Mouse (Mus musculus) adrenal gland, postnatal 36 days (tissue): Measurements from ENCODE around the gene Adgrg2. TPM values are rescaled to one million over a fixed set of nuclear protein-coding genes. Genes with fewer than 3 reads are reported as not detected.

ENCODE experiments used
- DNase-seq, 2 experiments: peaks; one replicate each; pipeline ENCODE4 v3.0.0; 2021; ENCODE audit warnings: mixed read lengths in 1 of 2
- total RNA-seq, 2 experiments: library from RNA; stranded (reverse); gene quantifications; 2 replicates each; pipeline ENCODE4 v1.2.3; 2021

Adgrg2 gene
- total RNA-seq, 2 experiments from 2014 or later, result 4.8 to 7.4 TPM

DNA sequence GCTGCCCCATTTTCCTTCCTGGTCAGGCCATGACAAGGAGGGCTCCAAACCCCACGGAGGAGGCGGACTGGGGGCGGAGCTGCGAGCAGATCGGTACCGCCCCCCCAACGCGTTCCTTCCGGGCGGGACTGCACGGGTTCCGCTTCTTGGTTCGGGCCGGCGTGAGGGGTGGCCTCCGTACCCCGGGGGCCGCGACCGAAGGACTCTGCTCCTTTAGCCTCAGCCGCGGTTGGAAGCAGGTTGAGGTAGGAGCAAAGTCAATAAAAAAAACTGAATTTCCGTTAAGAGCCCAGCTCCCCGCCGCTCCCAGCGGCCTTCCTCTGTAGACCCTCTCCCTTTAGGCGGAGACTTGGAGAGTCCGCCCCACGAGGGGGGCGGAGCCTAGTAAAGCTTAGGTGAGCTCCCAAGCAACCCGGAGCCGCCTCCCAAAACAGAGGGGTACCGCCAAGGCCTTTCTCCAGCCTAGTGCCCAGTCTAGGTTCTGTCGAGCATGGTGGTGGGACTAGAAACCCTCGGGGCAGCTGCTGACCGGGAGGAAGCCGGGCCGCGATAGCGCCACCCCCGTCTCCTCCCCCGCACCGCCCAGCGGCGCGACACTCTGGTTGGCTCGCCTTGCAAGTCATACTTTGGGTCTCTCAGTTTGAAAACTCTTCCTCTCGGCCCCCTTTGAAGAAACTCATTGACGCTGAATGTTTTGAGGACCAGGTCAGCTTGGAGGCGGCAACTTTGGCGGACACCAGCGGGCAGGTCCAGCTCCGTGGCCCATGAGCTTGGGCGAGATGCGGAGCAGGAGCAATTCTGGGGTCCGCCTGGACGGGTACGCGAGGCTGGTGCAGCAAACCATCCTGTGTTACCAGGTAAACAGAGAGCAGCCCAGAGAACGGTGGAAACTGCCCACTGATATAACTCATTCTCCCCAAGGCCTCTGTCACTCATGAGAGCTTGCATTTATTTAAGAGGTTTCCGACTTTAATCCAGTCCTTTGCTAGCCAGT, 111.9 kb downstream of the Adgrg2 start, which contains the start of gene Phka2:
Gene Phka2, plus strand, starts transcription at position 119 of the 994 bp plus-strand sequence.
- peak; percentile 85 to 92 for DNase-seq

DNA sequence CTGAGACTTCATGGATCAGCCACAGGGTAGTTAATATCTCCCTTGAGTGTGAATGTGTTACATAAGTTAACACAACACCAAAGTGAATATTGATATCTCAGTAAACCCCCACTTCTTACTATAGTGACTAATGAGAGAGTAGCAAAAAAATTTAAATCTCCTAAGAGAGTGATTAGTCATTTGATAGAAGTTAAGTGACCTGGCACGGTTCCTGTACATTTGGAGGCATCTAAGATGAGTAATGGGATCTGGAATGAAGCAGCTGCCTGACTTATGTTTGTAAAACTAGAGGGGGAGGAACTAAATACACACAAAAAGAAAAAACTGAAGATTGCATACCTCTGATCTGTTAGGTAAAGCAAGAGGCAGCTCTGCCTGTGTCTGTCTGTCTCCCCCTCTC, 118.6 kb downstream of the Adgrg2 start:
- peak; percentile 26 to 37 for DNase-seq

DNA sequence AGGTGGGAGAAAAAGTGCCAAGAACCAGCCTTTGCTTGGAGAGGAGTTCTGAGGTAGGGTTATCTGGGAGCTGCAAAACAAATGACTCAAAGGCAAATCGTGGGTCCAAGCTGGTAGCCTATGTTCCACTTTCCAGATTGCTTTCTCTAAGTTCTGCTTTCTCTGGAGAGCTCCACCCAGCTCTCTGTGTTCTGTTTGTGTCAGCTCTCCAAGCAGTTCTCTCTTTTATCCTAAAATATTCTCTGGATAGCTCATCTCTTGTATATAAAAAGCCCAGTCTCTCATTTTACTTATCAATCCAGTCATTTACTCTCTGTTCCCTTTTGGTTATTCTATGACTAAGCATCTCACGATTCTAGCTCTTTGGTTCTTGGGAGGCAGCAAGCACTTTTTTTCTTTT, 119.7 kb downstream of the Adgrg2 start:
- no peak for DNase-seq

DNA sequence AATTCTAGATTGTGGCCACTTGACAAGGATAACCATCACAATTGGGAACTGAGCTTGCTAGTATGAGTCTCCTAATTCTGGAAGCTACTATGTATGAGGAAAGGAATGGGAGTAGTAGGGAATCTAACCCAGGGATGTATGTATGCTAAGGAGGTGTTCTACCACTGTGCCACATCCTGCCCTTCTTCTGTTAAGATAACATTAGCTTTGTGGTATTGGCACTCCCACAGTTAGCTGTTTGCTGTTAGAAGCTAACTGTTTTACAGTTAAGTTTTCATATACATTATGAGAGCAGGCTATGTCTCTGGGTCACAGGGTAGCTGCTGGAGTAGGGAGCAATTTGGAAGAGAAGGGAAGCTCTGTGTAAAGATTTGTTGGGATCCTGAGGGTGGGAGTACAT, 125.5 kb downstream of the Adgrg2 start:
- DNase-seq, result no peak

DNA sequence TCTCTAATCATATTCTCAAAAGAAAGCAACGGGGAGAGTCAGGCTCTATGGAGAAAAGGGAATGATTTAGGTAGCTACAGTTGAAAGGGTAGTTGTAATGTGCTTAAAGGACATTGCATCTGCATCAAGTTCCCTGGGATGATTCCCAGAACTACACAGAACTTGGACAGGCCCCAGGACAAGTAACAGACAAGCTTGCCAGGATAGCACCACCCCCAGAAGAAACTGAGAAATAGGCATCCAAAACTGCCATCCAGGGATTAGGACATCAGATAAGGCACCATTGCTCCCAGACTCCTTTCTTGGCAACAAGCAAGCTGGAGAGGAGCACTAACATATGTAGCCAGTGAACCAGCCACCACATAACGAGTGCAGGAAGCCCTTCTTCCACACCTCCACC, 152.3 kb downstream of the Adgrg2 start:
- DNase-seq, result no peak

Other genes with a start within 250 kb of the Adgrg2 start
- 10 to 100 TPM; 25.2 to 28.0 TPM for gene Phka2, start 111.5 kb downstream of the Adgrg2 start, total RNA-seq